21 mouse cellular contexts compared by ENCODE assay signal in genomic region chr15:88858707-88859106, GRCm38 (mm10). TPM values are rescaled to one million over a fixed set of nuclear protein-coding genes. Genes with fewer than 3 reads are reported as not detected.
DNase-seq lines count a peak whose midpoint lies in the region; ATAC-seq and TF ChIP-seq lines count a peak whose summit lies in the region.
"Had no signal": no experiment of that assay in that cellular context is flagged by ENCODE, and none has a peak within 500 bp of the region (broad histone marks: within the 10 kb centered on the region; RNA-seq: fewer than 3 reads in every experiment).

No protein-coding gene starts in this region.

- no peak overlapping the region for H3K4me3 ChIP-seq in cerebellum, adult 2 months (replicated peaks; ENCODE audit: insufficient read depth, low read depth, low read length)
- H3K4me3 ChIP-seq in heart, embryonic 10.5 days, result no peak overlapping the region
- no peak overlapping the region for H3K4me3 ChIP-seq in limb, embryonic 13.5 days
- H3K4me3 ChIP-seq in limb, embryonic 10.5 days, result no peak overlapping the region
- H3K4me3 ChIP-seq: embryonic facial prominence, embryonic 12.5 days; heart, embryonic 13.5 days; hindbrain, embryonic 12.5 days; liver, embryonic 12.5 days had no signal

- peak overlapping the region; percentile 56; the same call in 1 of the 2 replicates for H3K27ac ChIP-seq in cerebellum, adult 2 months (ENCODE audit: insufficient read depth, low read length)
- peak overlapping the region; percentile 42; the same call in 1 of the 2 replicates for H3K27ac ChIP-seq in heart, embryonic 10.5 days
- H3K27ac ChIP-seq in limb, embryonic 13.5 days, result no peak overlapping the region
- no peak overlapping the region; the same call in 1 of the 2 replicates for H3K27ac ChIP-seq in limb, embryonic 10.5 days
- H3K27ac ChIP-seq: embryonic facial prominence, embryonic 12.5 days; heart, embryonic 13.5 days; hindbrain, embryonic 12.5 days; liver, embryonic 12.5 days had no signal

- no peak for DNase-seq in cerebellum, adult 2 months
- DNase-seq in cerebellum, postnatal 36 days, result no peak
- DNase-seq in heart, embryonic 10.5 days (ENCODE audit: low spot score), result no peak
- no peak for DNase-seq in heart, postnatal 10 days
- DNase-seq in limb, embryonic 10.5 days (ENCODE audit: low spot score), result no peak
- peak; percentile 1 for DNase-seq in ovary, postnatal 10 days (ENCODE audit: low spot score)
- no peak for DNase-seq in ovary, postnatal 14 days (ENCODE audit: low spot score)
- DNase-seq: gastrocnemius, postnatal 10 days; layer of hippocampus, postnatal 36 days; lung, postnatal 14 days; thymus, adult 18-20 months; thymus, postnatal 25 days had no signal

- no peak for TF ChIP-seq POLR2A in cerebellum, adult 2 months (IDR thresholded peaks at IDR 0.05; ENCODE audit: borderline replicate concordance, insufficient read depth, low read length)

- H3K9ac ChIP-seq in limb, embryonic 13.5 days, result 0 out of 2 replicates have a peak overlapping the region, but pooled peaks have one; percentile 2
- H3K9ac ChIP-seq: embryonic facial prominence, embryonic 12.5 days; hindbrain, embryonic 12.5 days; liver, embryonic 12.5 days had no signal

- ATAC-seq in limb, embryonic 13.5 days (ENCODE audit: low FRiP score, low read depth), result no peak
- ATAC-seq: activated CD4-positive, CD25-positive, alpha-beta regulatory T cell, adult 4 months; forebrain, embryonic 16.5 days; inflammation-experienced regulatory T-cells, adult 6 months; liver, embryonic 12.5 days; midbrain, embryonic 16.5 days had no signal

- WGBS in cerebellum, adult 2 months, result 53% methylated on average over 2 of the region's 2 CpGs
- 71% methylated on average over 2 of the region's 2 CpGs for WGBS in heart, embryonic 10.5 days
- WGBS in limb, embryonic 13.5 days, result 76% methylated on average over 2 of the region's 2 CpGs
- WGBS in limb, embryonic 10.5 days, result 75% methylated on average over 2 of the region's 2 CpGs

- H3K4me1 ChIP-seq in cerebellum, adult 2 months (ENCODE audit: control insufficient read depth, insufficient read depth, low read length), result peaks cover 46% of the 10 kb centered on the region
- peaks cover 62% of the 10 kb centered on the region for H3K4me1 ChIP-seq in heart, embryonic 10.5 days
- peaks cover 28% of the 10 kb centered on the region for H3K4me1 ChIP-seq in limb, embryonic 13.5 days
- H3K4me1 ChIP-seq in limb, embryonic 10.5 days, result peaks cover 49% of the 10 kb centered on the region

- H3K27me3 ChIP-seq in cerebellum, adult 2 months (ENCODE audit: control insufficient read depth, insufficient read depth, low read length), result no peaks in the 10 kb centered on the region
- H3K27me3 ChIP-seq in heart, embryonic 10.5 days (ENCODE audit: insufficient read depth, poor library complexity, severe bottlenecking), result no peaks in the 10 kb centered on the region
- H3K27me3 ChIP-seq in limb, embryonic 13.5 days, result no peaks in the 10 kb centered on the region
- no peaks in the 10 kb centered on the region for H3K27me3 ChIP-seq in limb, embryonic 10.5 days (ENCODE audit: low read depth, poor library complexity, severe bottlenecking)
- H3K27me3 ChIP-seq: embryonic facial prominence, embryonic 12.5 days; heart, embryonic 13.5 days; hindbrain, embryonic 12.5 days had no signal

- no peak overlapping the region for H3K4me2 ChIP-seq in limb, embryonic 13.5 days (replicated peaks)
- H3K4me2 ChIP-seq: embryonic facial prominence, embryonic 12.5 days; heart, embryonic 13.5 days; hindbrain, embryonic 12.5 days; liver, embryonic 12.5 days had no signal

- H3K36me3 ChIP-seq in heart, embryonic 10.5 days, result peaks cover 6% of the 10 kb centered on the region; the same call in 1 of the 2 replicates
- H3K36me3 ChIP-seq in limb, embryonic 13.5 days, result no peaks in the 10 kb centered on the region
- H3K36me3 ChIP-seq in limb, embryonic 10.5 days, result no peaks in the 10 kb centered on the region; the same call in 1 of the 2 replicates
- H3K36me3 ChIP-seq: embryonic facial prominence, embryonic 12.5 days; heart, embryonic 13.5 days; hindbrain, embryonic 12.5 days; liver, embryonic 12.5 days had no signal

- H3K9me3 ChIP-seq in heart, embryonic 10.5 days, result no peaks in the 10 kb centered on the region
- H3K9me3 ChIP-seq in limb, embryonic 13.5 days, result no peaks in the 10 kb centered on the region
- H3K9me3 ChIP-seq in limb, embryonic 10.5 days (replicated peaks), result no peaks in the 10 kb centered on the region
- H3K9me3 ChIP-seq: embryonic facial prominence, embryonic 12.5 days; heart, embryonic 13.5 days; hindbrain, embryonic 12.5 days; liver, embryonic 12.5 days had no signal

- no peak for TF ChIP-seq CTCF in cerebellum, adult 2 months (IDR thresholded peaks at IDR 0.05; ENCODE audit: borderline replicate concordance, insufficient read depth, low read depth, low read length)

- intact Hi-C loops in heart, postnatal 10 days (cut with DNase I), result no loop called here

RNA-seq across cellular contexts. Expression of gene Pim3, which starts 3.3 kb away (rescaled TPM):
- polyA plus RNA-seq in cerebellum, adult 2 months (2012; rRNA removed), result 23.4 and 24.2 TPM in 2 replicates
- polyA plus RNA-seq in heart, embryonic 10.5 days (2016; fragmentation: Nextera tagmentation; extraction: Ambion mirVana), result 68.1 and 73.7 TPM in 2 replicates
- total RNA-seq in heart, postnatal 10 days (2021), result 10 to 100 TPM; 49.8 to 85.5 TPM
- polyA plus RNA-seq in limb, embryonic 13.5 days (2015; fragmentation: Nextera tagmentation; extraction: Ambion mirVana), result 50.7 and 52.2 TPM in 2 replicates
- 46.6 and 48.2 TPM in 2 replicates for polyA plus RNA-seq in limb, embryonic 10.5 days (2016; fragmentation: Nextera tagmentation; extraction: Ambion mirVana)

RNA-seq across cellular contexts. Expression of gene Creld2, which starts 39.3 kb away (rescaled TPM):
- polyA plus RNA-seq in cerebellum, adult 2 months (2012; rRNA removed), result 28.6 and 32.0 TPM in 2 replicates
- polyA plus RNA-seq in heart, embryonic 10.5 days (2016; fragmentation: Nextera tagmentation; extraction: Ambion mirVana), result 98.6 and 126 TPM in 2 replicates
- total RNA-seq in heart, postnatal 10 days (2021), result 10 to 100 TPM; 16.8 to 20.3 TPM
- 83.4 and 86.1 TPM in 2 replicates for polyA plus RNA-seq in limb, embryonic 13.5 days (2015; fragmentation: Nextera tagmentation; extraction: Ambion mirVana)
- polyA plus RNA-seq in limb, embryonic 10.5 days (2016; fragmentation: Nextera tagmentation; extraction: Ambion mirVana), result 98.5 and 99.0 TPM in 2 replicates

RNA-seq across cellular contexts. Expression of gene Alg12, which starts 39.6 kb away (rescaled TPM):
- polyA plus RNA-seq in cerebellum, adult 2 months (2012; rRNA removed), result 17.3 and 18.5 TPM in 2 replicates
- 14.6 and 15.2 TPM in 2 replicates for polyA plus RNA-seq in heart, embryonic 10.5 days (2016; fragmentation: Nextera tagmentation; extraction: Ambion mirVana)
- total RNA-seq in heart, postnatal 10 days (2021), result 1 to 10 TPM; 8.6 to 8.8 TPM
- polyA plus RNA-seq in limb, embryonic 13.5 days (2015; fragmentation: Nextera tagmentation; extraction: Ambion mirVana), result 10.2 and 11.6 TPM in 2 replicates
- polyA plus RNA-seq in limb, embryonic 10.5 days (2016; fragmentation: Nextera tagmentation; extraction: Ambion mirVana), result 10.8 and 12.3 TPM in 2 replicates

Comparison
In these comparisons a context has a peak if more than half of its experiments do, and no peak if none do; other contexts are left out.
1. H3K27ac ChIP-seq: peak in cerebellum, adult 2 months (single experiment) and heart, embryonic 10.5 days (single experiment); none in limb, embryonic 13.5 days (single experiment) and limb, embryonic 10.5 days (single experiment).